Mouse (Mus musculus) right cerebral cortex, postnatal 4 days (tissue): ENCODE measurements around the gene Tmem201.

ENCODE experiments used
- DNase-seq: peaks from one replicate; pipeline ENCODE4 v3.0.0-alpha.2; 2022

Tmem201 gene

GRCm38 (mm10) chr4:149714542-149714941 lies 23.3 kb downstream of the Tmem201 start:
- no peak for DNase-seq

- DNase-seq = no peak
Measured at GRCm38 (mm10) chr4:149711955-149712354, 25.9 kb downstream of the Tmem201 start.

- no peak for DNase-seq
Measured at GRCm38 (mm10) chr4:149711485-149711884, 26.4 kb downstream of the Tmem201 start.

- no peak for DNase-seq
Measured at GRCm38 (mm10) chr4:149710510-149710909, 27.3 kb downstream of the Tmem201 start.

GRCm38 (mm10) chr4:149705941-149706340 lies 31.9 kb downstream of the Tmem201 start:
- no peak for DNase-seq

- no peak for DNase-seq
Measured at GRCm38 (mm10) chr4:149705298-149705697, 32.5 kb downstream of the Tmem201 start.

- DNase-seq = no peak
Measured at GRCm38 (mm10) chr4:149702210-149702979, 35.4 kb downstream of the Tmem201 start, which contains the start of gene Pik3cd. Pik3cd (minus strand) TSS chr4:149702571.

- DNase-seq = no peak
Measured at GRCm38 (mm10) chr4:149701426-149702209, 36.2 kb downstream of the Tmem201 start.

- no peak for DNase-seq
Measured at GRCm38 (mm10) chr4:149699953-149700352, 37.9 kb downstream of the Tmem201 start.

- peak; percentile 44 for DNase-seq
Measured at GRCm38 (mm10) chr4:149698197-149698821, 39.5 kb downstream of the Tmem201 start.

GRCm38 (mm10) chr4:149697506-149698196 lies 40.2 kb downstream of the Tmem201 start:
- DNase-seq = no peak

- no peak for DNase-seq
Measured at GRCm38 (mm10) chr4:149696189-149696971, 41.5 kb downstream of the Tmem201 start.

- DNase-seq = no peak
Measured at GRCm38 (mm10) chr4:149691368-149691767, 46.5 kb downstream of the Tmem201 start.

- DNase-seq = no peak
Measured at GRCm38 (mm10) chr4:149690828-149691280, 47.0 kb downstream of the Tmem201 start.

- DNase-seq = no peak
Measured at GRCm38 (mm10) chr4:149689822-149690700, 47.8 kb downstream of the Tmem201 start.

GRCm38 (mm10) chr4:149688861-149689260 lies 49.0 kb downstream of the Tmem201 start:
- DNase-seq = no peak

- no peak for DNase-seq
Measured at GRCm38 (mm10) chr4:149684841-149685623, 52.8 kb downstream of the Tmem201 start.

GRCm38 (mm10) chr4:149683875-149684274 lies 54.0 kb downstream of the Tmem201 start:
- DNase-seq = no peak

GRCm38 (mm10) chr4:149679056-149679770 lies 58.6 kb downstream of the Tmem201 start:
- DNase-seq = no peak
